In the genomic region with DNA sequence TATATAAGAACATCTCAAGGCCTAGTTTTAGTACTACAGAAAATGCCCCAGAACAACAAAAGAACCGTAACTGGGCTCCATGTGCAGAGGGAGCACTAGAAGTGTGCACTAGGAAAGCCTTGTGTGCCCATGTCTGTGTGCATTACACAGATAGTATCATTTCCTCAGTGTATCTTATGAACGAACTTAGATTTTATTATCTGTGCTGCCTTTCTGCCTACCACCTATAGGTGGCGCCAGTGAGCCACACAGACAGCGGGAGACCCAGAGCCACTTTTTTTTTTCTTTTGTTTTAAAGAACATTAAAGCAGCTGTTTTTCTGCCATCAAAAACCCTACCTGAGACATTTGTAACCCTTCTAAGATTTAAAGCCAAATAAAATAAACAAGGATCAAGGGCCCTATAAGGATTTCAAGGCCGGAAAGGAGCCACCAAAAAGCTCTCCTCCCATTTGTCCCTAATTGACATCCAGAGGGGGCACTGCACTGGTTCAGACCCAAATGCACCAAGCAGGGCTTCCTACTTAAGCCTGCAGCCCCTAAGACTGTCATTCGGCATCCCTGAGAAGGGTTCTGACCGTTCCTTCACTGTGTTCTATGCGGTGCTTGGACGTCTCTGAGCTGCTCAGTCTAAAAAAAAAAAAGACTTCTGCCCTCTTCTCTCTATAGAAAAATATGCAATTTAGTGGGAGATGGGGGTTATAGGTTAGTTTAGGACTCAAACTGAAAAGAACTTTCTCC, we compare ENCODE assay signal across 8 mouse cellular contexts.
A peak's percentile ranks its signal among the peaks of the same experiment; 100 is the strongest.
DNase-seq lines count a peak whose midpoint lies in the region; ATAC-seq and TF ChIP-seq lines count a peak whose summit lies in the region.

No protein-coding gene starts in this region.

- TF ChIP-seq POLR2A in bone marrow, adult 2 months (IDR thresholded peaks at IDR 0.05; ENCODE audit: borderline replicate concordance, control insufficient read depth, low read depth, low read length) = no peak

- H3K36me3 ChIP-seq in forebrain, embryonic 12.5 days (replicated peaks) = no peaks in the 10 kb centered on the region
- no peaks in the 10 kb centered on the region for H3K36me3 ChIP-seq in hindbrain, embryonic 14.5 days (replicated peaks; ENCODE audit: control insufficient read depth, insufficient read depth)
- no peaks in the 10 kb centered on the region for H3K36me3 ChIP-seq in limb, embryonic 13.5 days
- no peaks in the 10 kb centered on the region for H3K36me3 ChIP-seq in midbrain, embryonic 14.5 days (ENCODE audit: control insufficient read depth, insufficient read depth, low read length)

- peak; percentile 33 to 58 for DNase-seq in left cerebral cortex, adult 2 months (ENCODE audit: extremely low spot score in 1 of 2, low spot score in 2 of 2)
- no peak for DNase-seq in left cerebral cortex, postnatal 4 days
- DNase-seq in hindbrain, embryonic 14.5 days (ENCODE audit: low spot score) = peak; percentile 78
- DNase-seq in midbrain, embryonic 14.5 days = peak; percentile 82
- DNase-seq in urinary bladder, adult 18-20 months (ENCODE audit: low spot score in 2 of 2) = no peak

- no peak overlapping the region for H3K4me3 ChIP-seq in left cerebral cortex, adult 2 months
- no peak overlapping the region for H3K4me3 ChIP-seq in bone marrow, adult 2 months (replicated peaks; ENCODE audit: control insufficient read depth, low read depth, low read length)
- no peak overlapping the region for H3K4me3 ChIP-seq in forebrain, embryonic 12.5 days (replicated peaks)
- H3K4me3 ChIP-seq in hindbrain, embryonic 14.5 days (replicated peaks; ENCODE audit: low read length) = no peak overlapping the region
- 0 out of 2 replicates have a peak overlapping the region, but pooled peaks have one; percentile 10 for H3K4me3 ChIP-seq in limb, embryonic 13.5 days
- no peak overlapping the region for H3K4me3 ChIP-seq in midbrain, embryonic 14.5 days (replicated peaks; ENCODE audit: low read depth, low read length)

- no peaks in the 10 kb centered on the region for H3K27me3 ChIP-seq in forebrain, embryonic 12.5 days
- H3K27me3 ChIP-seq in hindbrain, embryonic 14.5 days (ENCODE audit: control insufficient read depth, insufficient read depth, low read length) = no peaks in the 10 kb centered on the region
- H3K27me3 ChIP-seq in limb, embryonic 13.5 days = 0 out of 2 replicates have a peak, but pooled peaks cover 2% of the 10 kb centered on the region
- no peaks in the 10 kb centered on the region for H3K27me3 ChIP-seq in midbrain, embryonic 14.5 days (ENCODE audit: control insufficient read depth, insufficient read depth, low read length)

- H3K9ac ChIP-seq in forebrain, embryonic 12.5 days = no peak overlapping the region
- no peak overlapping the region for H3K9ac ChIP-seq in hindbrain, embryonic 14.5 days
- H3K9ac ChIP-seq in limb, embryonic 13.5 days = 0 out of 2 replicates have a peak overlapping the region, but pooled peaks have one; percentile 8
- 0 out of 2 replicates have a peak overlapping the region, but pooled peaks have one; percentile 31 for H3K9ac ChIP-seq in midbrain, embryonic 14.5 days (replicated peaks; ENCODE audit: low read length)

- no peaks in the 10 kb centered on the region for H3K9me3 ChIP-seq in forebrain, embryonic 12.5 days
- H3K9me3 ChIP-seq in hindbrain, embryonic 14.5 days (ENCODE audit: control insufficient read depth, low read length) = no peaks in the 10 kb centered on the region
- no peaks in the 10 kb centered on the region for H3K9me3 ChIP-seq in limb, embryonic 13.5 days
- no peaks in the 10 kb centered on the region for H3K9me3 ChIP-seq in midbrain, embryonic 14.5 days (ENCODE audit: control insufficient read depth, low read length)

- WGBS in bone marrow, adult 2 months = 4% methylated on average over 9 of the region's 9 CpGs
- 19% methylated on average over 9 of the region's 9 CpGs for WGBS in forebrain, embryonic 12.5 days
- WGBS in hindbrain, embryonic 14.5 days = 20% methylated on average over 9 of the region's 9 CpGs
- 15% methylated on average over 9 of the region's 9 CpGs for WGBS in limb, embryonic 13.5 days
- WGBS in midbrain, embryonic 14.5 days = 18% methylated on average over 9 of the region's 9 CpGs

- peak; percentile 55; the same call in 1 of the 2 replicates for ATAC-seq in forebrain, embryonic 12.5 days (ENCODE audit: low FRiP score)
- ATAC-seq in hindbrain, embryonic 14.5 days (ENCODE audit: low FRiP score) = no peak
- no peak for ATAC-seq in limb, embryonic 13.5 days (ENCODE audit: low FRiP score, low read depth)
- no peak for ATAC-seq in midbrain, embryonic 14.5 days (ENCODE audit: low FRiP score, low TSS enrichment)

- TF ChIP-seq CTCF in left cerebral cortex, adult 2 months (IDR thresholded peaks at IDR 0.05) = peak; percentile 100
- TF ChIP-seq CTCF in bone marrow, adult 2 months (IDR thresholded peaks at IDR 0.05; ENCODE audit: control insufficient read depth, insufficient read depth, low read length) = peak; percentile 77

- peak overlapping the region; percentile 13; the same call in 1 of the 2 replicates for H3K4me2 ChIP-seq in forebrain, embryonic 12.5 days
- H3K4me2 ChIP-seq in hindbrain, embryonic 14.5 days (replicated peaks) = peak overlapping the region; percentile 21
- H3K4me2 ChIP-seq in limb, embryonic 13.5 days (replicated peaks) = peak overlapping the region; percentile 49
- peak overlapping the region; percentile 37; the same call in 1 of the 2 replicates for H3K4me2 ChIP-seq in midbrain, embryonic 14.5 days (ENCODE audit: low read length)

- no peaks in the 10 kb centered on the region; the same call in 1 of the 2 replicates for H3K4me1 ChIP-seq in bone marrow, adult 2 months (ENCODE audit: control insufficient read depth, insufficient read depth, low read length)
- H3K4me1 ChIP-seq in forebrain, embryonic 12.5 days = 0 out of 2 replicates have a peak, but pooled peaks cover 2% of the 10 kb centered on the region
- H3K4me1 ChIP-seq in hindbrain, embryonic 14.5 days (replicated peaks; ENCODE audit: control insufficient read depth, insufficient read depth, low read length) = no peaks in the 10 kb centered on the region
- peaks cover 12% of the 10 kb centered on the region for H3K4me1 ChIP-seq in limb, embryonic 13.5 days
- no peaks in the 10 kb centered on the region for H3K4me1 ChIP-seq in midbrain, embryonic 14.5 days (ENCODE audit: control insufficient read depth, insufficient read depth, low read length)

- intact Hi-C loops in left cerebral cortex, adult 2 months (cut with DNase I) = loop anchor here (1.0 to 10.0 kb wide), 3 partner anchors 111 to 684 kb away; no protein-coding TSS in a partner anchor
- intact Hi-C loops in left cerebral cortex, postnatal 4 days (cut with DNase I) = loop anchor here (2.0 to 10.0 kb wide), 3 partner anchors 111 to 827 kb away; partner anchors contain the start of gene Myrfl

- H3K27ac ChIP-seq in left cerebral cortex, adult 2 months = peak overlapping the region; percentile 0; the same call in 1 of the 2 replicates
- no peak overlapping the region for H3K27ac ChIP-seq in bone marrow, adult 2 months (ENCODE audit: control insufficient read depth, insufficient read depth, low read depth, low read length, poor library complexity)
- no peak overlapping the region for H3K27ac ChIP-seq in forebrain, embryonic 12.5 days
- H3K27ac ChIP-seq in hindbrain, embryonic 14.5 days = no peak overlapping the region
- H3K27ac ChIP-seq in limb, embryonic 13.5 days = no peak overlapping the region
- no peak overlapping the region for H3K27ac ChIP-seq in midbrain, embryonic 14.5 days (replicated peaks; ENCODE audit: low read depth, low read length)

Comparison
In these comparisons a context has a peak if more than half of its experiments do, and no peak if none do; other contexts are left out.
1. DNase-seq: peak in left cerebral cortex, adult 2 months (2 of 2), hindbrain, embryonic 14.5 days (single experiment) and midbrain, embryonic 14.5 days (single experiment); none in left cerebral cortex, postnatal 4 days (single experiment) and urinary bladder, adult 18-20 months (0 of 2).
2. H3K9ac ChIP-seq: peak in limb, embryonic 13.5 days (single experiment) and midbrain, embryonic 14.5 days (single experiment); none in forebrain, embryonic 12.5 days (single experiment) and hindbrain, embryonic 14.5 days (single experiment).
3. Peak in every context shown above with its lines, with median percentiles within 50 percentile points of each other: H3K4me2 ChIP-seq.